Mouse (Mus musculus): ENCODE measurements around the gene Dnm2. TPM values are rescaled to one million over a fixed set of nuclear protein-coding genes. Genes with fewer than 3 reads are reported as not detected.

The Dnm2 gene
- polyA plus RNA-seq, 1 experiment from 2014 or later = 66.4 TPM

DNA sequence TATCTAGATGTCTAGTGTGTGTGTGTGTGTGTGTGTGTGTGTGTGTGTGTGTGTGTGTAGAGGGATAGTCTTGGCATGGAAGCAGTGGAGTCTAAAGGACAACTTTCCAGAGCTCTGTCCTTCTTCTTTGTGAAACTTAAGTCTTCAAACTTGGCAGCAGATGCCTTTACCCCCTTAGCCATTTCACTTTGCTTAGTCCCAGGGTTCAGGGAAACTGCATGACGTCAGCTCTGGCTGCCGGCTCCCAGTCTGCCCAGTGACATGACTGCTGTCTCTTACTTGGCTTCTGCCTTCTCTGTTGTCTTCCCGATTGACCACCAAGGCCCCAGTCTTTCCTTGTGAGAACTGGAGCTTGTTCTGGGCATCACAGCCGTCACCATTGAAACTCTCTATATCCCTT lies 29.8 kb downstream of the Dnm2 start:
- Histone ChIP-seq H3K4me2 (ENCODE audit: low read depth, severe bottlenecking) (no peak overlapping the region), H3K9ac (ENCODE audit: low read length) (no peak overlapping the region), H3K27ac (replicated peaks; ENCODE audit: low read depth, low read length) (no peak overlapping the region), H3K36me3 (ENCODE audit: control insufficient read depth, insufficient read depth, low read length) (no peaks in the 10 kb centered on the region; the same call in 1 of the 2 replicates), H3K27me3 (ENCODE audit: control insufficient read depth, insufficient read depth, low read length) (no peaks in the 10 kb centered on the region), H3K4me1 (ENCODE audit: control insufficient read depth, insufficient read depth, low read length) (no peaks in the 10 kb centered on the region), H3K9me3 (ENCODE audit: control insufficient read depth, low read length) (no peaks in the 10 kb centered on the region), H3K4me3 (ENCODE audit: low read depth, low read length) (no peak overlapping the region)
- WGBS = 79% methylated on average over 4 of the region's 4 CpGs
- no peak for DNase-seq (ENCODE audit: low spot score)
- ATAC-seq (ENCODE audit: insufficient number of reproducible peaks, low FRiP score, low TSS enrichment, low read depth) = no peak

DNA sequence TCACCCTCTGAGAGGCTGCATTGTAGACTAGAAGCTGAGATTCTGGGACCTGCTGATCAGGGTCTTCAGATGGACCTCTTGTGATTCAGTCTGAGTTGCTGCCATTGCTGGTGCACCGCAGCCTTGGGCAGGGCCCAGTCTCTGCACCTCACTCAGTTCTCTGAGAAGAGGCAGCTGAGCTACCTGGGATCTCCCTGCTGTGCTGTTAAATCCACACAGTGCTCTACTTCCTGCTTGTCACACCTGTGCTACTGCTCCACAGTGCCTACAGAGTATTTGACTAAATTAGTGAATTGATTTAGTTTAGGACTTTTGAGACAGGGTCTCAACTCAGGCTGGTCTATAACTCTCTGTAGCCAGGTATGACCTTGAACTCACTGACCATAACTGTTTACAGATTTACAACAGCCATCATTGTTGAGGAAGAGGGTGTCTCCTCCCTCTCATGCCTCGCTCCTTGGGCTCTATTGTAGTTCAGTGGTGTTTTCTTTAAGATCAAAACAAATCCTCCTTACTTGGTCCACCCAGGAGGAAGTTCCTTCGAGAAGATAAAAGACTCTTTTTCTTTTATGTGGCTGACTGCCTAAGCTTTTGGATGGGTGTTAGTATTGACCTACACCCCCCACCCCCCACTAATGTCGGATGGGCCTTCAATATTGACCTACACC lies 30.5 kb downstream of the Dnm2 start:
- 73% methylated on average over 4 of the region's 4 CpGs for WGBS
- Histone ChIP-seq H3K4me2 (ENCODE audit: low read depth, severe bottlenecking) (no peak overlapping the region), H3K9ac (ENCODE audit: low read length) (no peak overlapping the region), H3K36me3 (ENCODE audit: control insufficient read depth, insufficient read depth, low read length) (no peaks in the 10 kb centered on the region; the same call in 1 of the 2 replicates), H3K9me3 (ENCODE audit: control insufficient read depth, low read length) (no peaks in the 10 kb centered on the region), H3K27me3 (ENCODE audit: control insufficient read depth, insufficient read depth, low read length) (no peaks in the 10 kb centered on the region), H3K4me1 (ENCODE audit: control insufficient read depth, insufficient read depth, low read length) (no peaks in the 10 kb centered on the region), H3K27ac (replicated peaks; ENCODE audit: low read depth, low read length) (no peak overlapping the region), H3K4me3 (ENCODE audit: low read depth, low read length) (no peak overlapping the region)
- ATAC-seq (ENCODE audit: insufficient number of reproducible peaks, low FRiP score, low TSS enrichment, low read depth) (no peak), DNase-seq (ENCODE audit: low spot score) (no peak)

DNA sequence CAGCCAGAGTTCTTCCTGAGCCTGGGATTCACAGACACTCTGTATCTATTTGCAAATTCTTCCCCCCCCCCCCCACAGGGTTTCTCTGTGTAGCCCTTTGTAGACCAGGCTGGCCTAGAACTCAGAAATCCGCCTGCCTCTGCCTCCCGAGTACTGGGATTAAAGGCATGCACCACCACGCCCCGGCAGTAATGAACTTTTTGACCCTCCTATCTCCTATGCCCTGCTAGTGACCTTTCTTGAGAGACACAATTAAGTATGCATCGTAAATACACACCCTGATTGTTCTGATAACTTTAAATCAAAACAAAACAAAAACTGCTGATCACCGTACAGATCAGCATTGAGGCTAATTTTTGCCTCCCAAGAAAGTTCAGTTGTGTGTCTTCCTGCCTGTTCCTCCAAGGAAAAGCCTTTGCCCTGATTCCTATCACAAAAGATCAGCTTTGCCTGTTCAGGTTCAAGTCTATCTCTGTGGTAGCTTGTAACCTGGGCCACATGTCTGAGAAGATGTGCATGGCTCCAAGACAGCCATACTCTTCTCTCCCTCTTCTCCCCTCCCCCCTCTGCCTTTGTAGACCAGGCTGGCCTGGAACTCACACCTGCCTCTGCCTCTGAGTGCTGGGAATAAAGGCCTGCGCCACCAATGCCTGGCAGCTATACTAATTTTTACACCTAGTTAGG lies 31.7 kb downstream of the Dnm2 start:
- no peak overlapping the region for H3K4me3 ChIP-seq (ENCODE audit: low read depth, low read length)
- H3K27ac ChIP-seq (replicated peaks; ENCODE audit: low read depth, low read length) = no peak overlapping the region
- no peaks in the 10 kb centered on the region; the same call in 1 of the 2 replicates for H3K36me3 ChIP-seq (ENCODE audit: control insufficient read depth, insufficient read depth, low read length)
- H3K9me3 ChIP-seq (ENCODE audit: control insufficient read depth, low read length) = no peaks in the 10 kb centered on the region
- H3K4me2 ChIP-seq (ENCODE audit: low read depth, severe bottlenecking) = no peak overlapping the region
- ATAC-seq (ENCODE audit: insufficient number of reproducible peaks, low FRiP score, low TSS enrichment, low read depth) (no peak), DNase-seq (ENCODE audit: low spot score) (no peak)
- H3K27me3 ChIP-seq (ENCODE audit: control insufficient read depth, insufficient read depth, low read length) = no peaks in the 10 kb centered on the region
- no peaks in the 10 kb centered on the region for H3K4me1 ChIP-seq (ENCODE audit: control insufficient read depth, insufficient read depth, low read length)
- WGBS = 89% methylated on average over 7 of the region's 7 CpGs
- no peak overlapping the region for H3K9ac ChIP-seq (ENCODE audit: low read length)

DNA sequence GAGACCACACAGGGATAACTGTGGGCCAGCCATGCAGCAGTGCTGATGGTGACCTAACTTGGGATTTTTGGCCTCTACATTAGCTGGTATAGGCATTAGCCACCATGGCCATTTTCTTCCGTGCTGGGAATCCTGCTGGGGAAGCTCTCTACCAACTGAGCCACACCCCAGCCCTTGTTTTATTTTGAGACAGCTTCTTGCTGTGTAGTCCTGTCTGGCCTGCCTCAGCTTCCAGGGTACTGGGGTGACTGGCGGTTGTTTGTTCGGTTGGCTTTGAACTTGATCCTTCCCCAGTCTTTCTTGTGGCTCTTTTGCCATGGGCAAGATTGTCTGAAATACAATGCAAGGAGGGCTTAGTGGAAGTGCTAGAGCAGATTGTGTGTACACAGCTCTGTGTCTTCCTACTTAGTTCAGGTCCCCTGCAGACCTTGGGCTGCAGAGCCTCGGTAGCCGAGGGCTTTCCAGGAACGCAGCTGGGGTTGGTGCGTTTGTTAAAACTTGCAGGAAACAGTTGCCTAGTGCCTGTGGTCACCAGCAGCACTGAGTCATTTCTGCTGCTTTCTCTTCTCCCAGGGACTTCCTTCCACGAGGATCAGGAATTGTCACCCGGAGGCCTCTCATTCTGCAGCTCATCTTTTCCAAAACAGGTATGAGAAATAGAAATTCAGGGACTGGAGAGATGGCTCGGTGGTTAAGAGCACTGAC lies 32.4 kb downstream of the Dnm2 start:
- H3K9me3 ChIP-seq (ENCODE audit: control insufficient read depth, low read length) = no peaks in the 10 kb centered on the region
- H3K27ac ChIP-seq (replicated peaks; ENCODE audit: low read depth, low read length) = no peak overlapping the region
- H3K9ac ChIP-seq (ENCODE audit: low read length) = no peak overlapping the region
- WGBS = 82% methylated on average over 10 of the region's 10 CpGs
- no peak overlapping the region for H3K4me3 ChIP-seq (ENCODE audit: low read depth, low read length)
- H3K4me1 ChIP-seq (ENCODE audit: control insufficient read depth, insufficient read depth, low read length) = no peaks in the 10 kb centered on the region
- DNase-seq (ENCODE audit: low spot score) (no peak), ATAC-seq (ENCODE audit: insufficient number of reproducible peaks, low FRiP score, low TSS enrichment, low read depth) (no peak)
- no peak overlapping the region for H3K4me2 ChIP-seq (ENCODE audit: low read depth, severe bottlenecking)
- no peaks in the 10 kb centered on the region; the same call in 1 of the 2 replicates for H3K36me3 ChIP-seq (ENCODE audit: control insufficient read depth, insufficient read depth, low read length)
- H3K27me3 ChIP-seq (ENCODE audit: control insufficient read depth, insufficient read depth, low read length) = no peaks in the 10 kb centered on the region

DNA sequence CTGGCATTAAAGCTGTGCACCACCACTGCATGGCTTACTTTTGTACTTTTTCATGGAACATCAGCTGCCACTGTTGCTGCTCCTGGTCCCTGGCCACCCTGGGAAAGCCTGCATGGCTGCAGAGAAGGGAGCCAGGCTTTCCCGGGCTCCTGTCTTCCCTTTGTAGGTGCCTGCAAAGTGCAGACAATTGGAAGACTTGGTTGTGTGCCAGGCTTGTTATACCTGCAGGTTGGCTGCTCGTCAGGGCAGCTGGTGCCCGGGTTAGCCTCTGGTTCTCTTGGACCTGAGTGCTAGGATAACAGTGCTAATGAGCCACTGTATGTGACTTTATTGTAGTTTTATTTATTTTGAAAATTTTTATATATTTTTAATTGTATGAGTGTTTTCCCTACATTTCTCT lies 34.1 kb downstream of the Dnm2 start:
- H3K36me3 ChIP-seq (ENCODE audit: control insufficient read depth, insufficient read depth, low read length) = no peaks in the 10 kb centered on the region; the same call in 1 of the 2 replicates
- no peaks in the 10 kb centered on the region for H3K4me1 ChIP-seq (ENCODE audit: control insufficient read depth, insufficient read depth, low read length)
- DNase-seq (ENCODE audit: low spot score) = no peak
- H3K4me2 ChIP-seq (ENCODE audit: low read depth, severe bottlenecking) = no peak overlapping the region
- no peaks in the 10 kb centered on the region for H3K27me3 ChIP-seq (ENCODE audit: control insufficient read depth, insufficient read depth, low read length)
- no peak for ATAC-seq (ENCODE audit: insufficient number of reproducible peaks, low FRiP score, low TSS enrichment, low read depth)
- H3K4me3 ChIP-seq (ENCODE audit: low read depth, low read length) = no peak overlapping the region
- WGBS = 85% methylated on average over 3 of the region's 3 CpGs
- H3K9me3 ChIP-seq (ENCODE audit: control insufficient read depth, low read length) = no peaks in the 10 kb centered on the region
- no peak overlapping the region for H3K9ac ChIP-seq (ENCODE audit: low read length)
- no peak overlapping the region for H3K27ac ChIP-seq (replicated peaks; ENCODE audit: low read depth, low read length)

DNA sequence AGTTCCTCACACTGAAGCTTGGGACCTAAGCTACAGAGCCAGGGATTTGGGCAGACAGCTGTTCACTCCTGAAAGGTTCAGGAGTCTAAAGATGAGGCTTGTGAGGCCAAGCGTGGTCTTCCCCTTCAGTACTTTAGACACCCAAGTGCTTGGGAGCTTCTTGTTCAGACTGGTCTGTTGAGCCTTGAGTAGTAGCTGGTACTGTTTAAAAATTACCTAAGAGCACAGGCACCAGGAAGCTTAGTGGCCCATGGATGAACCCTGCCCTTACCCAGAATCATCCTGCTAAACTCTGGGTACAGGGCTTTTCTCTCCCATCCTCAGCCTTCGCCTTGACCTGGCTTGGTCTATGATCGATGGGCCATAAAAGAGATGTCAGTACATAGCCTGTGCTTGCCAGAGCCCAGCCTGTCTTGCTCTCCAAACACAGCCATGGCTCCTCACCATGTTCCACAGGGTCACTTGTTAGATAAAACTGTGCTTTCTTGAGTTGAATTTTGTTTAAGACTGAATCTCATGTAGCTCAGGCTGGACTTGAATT lies 35.8 kb downstream of the Dnm2 start:
- peaks cover 2% of the 10 kb centered on the region; the same call in 1 of the 2 replicates for H3K36me3 ChIP-seq (ENCODE audit: control insufficient read depth, insufficient read depth, low read length)
- H3K27ac ChIP-seq (replicated peaks; ENCODE audit: low read depth, low read length) = no peak overlapping the region
- 91% methylated on average over 3 of the region's 3 CpGs for WGBS
- no peak overlapping the region for H3K4me3 ChIP-seq (ENCODE audit: low read depth, low read length)
- H3K9ac ChIP-seq (ENCODE audit: low read length) = no peak overlapping the region
- no peaks in the 10 kb centered on the region for H3K27me3 ChIP-seq (ENCODE audit: control insufficient read depth, insufficient read depth, low read length)
- H3K4me1 ChIP-seq (ENCODE audit: control insufficient read depth, insufficient read depth, low read length) = no peaks in the 10 kb centered on the region
- no peak for DNase-seq (ENCODE audit: low spot score)
- no peak for ATAC-seq (ENCODE audit: insufficient number of reproducible peaks, low FRiP score, low TSS enrichment, low read depth)
- no peaks in the 10 kb centered on the region for H3K9me3 ChIP-seq (ENCODE audit: control insufficient read depth, low read length)
- H3K4me2 ChIP-seq (ENCODE audit: low read depth, severe bottlenecking) = no peak overlapping the region

DNA sequence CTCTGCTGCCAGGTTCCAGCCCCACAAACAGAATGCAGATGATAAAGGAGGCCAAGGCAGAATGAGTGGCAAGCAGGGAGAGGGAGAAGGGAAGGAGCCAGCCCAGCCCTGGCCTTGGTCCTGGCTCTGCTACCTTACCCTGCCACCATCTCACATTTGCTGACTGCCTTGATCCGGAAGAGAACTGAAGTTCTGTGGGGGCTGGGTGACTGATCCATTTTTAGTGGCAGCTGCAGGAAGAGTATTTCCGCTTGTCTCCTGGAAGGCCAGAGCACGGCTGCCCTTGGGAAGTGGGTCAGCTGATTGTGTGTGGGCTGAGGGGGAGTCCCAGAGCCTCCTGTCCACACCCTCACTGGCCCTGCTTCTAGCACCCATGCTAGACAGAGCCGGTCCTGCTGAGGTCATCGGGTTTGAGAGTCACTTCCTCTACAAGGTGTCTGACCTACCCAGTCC lies 38.5 kb downstream of the Dnm2 start:
- ATAC-seq (ENCODE audit: insufficient number of reproducible peaks, low FRiP score, low TSS enrichment, low read depth) = no peak
- no peak overlapping the region for H3K4me2 ChIP-seq (ENCODE audit: low read depth, severe bottlenecking)
- no peaks in the 10 kb centered on the region for H3K9me3 ChIP-seq (ENCODE audit: control insufficient read depth, low read length)
- H3K36me3 ChIP-seq (ENCODE audit: control insufficient read depth, insufficient read depth, low read length) = peaks cover 6% of the 10 kb centered on the region; the same call in 1 of the 2 replicates
- DNase-seq (ENCODE audit: low spot score) = no peak
- no peaks in the 10 kb centered on the region for H3K27me3 ChIP-seq (ENCODE audit: control insufficient read depth, insufficient read depth, low read length)
- no peak overlapping the region for H3K9ac ChIP-seq (ENCODE audit: low read length)
- H3K4me3 ChIP-seq (ENCODE audit: low read depth, low read length) = no peak overlapping the region
- 80% methylated on average over 5 of the region's 5 CpGs for WGBS
- H3K4me1 ChIP-seq (ENCODE audit: control insufficient read depth, insufficient read depth, low read length) = no peaks in the 10 kb centered on the region
- H3K27ac ChIP-seq (replicated peaks; ENCODE audit: low read depth, low read length) = no peak overlapping the region

DNA sequence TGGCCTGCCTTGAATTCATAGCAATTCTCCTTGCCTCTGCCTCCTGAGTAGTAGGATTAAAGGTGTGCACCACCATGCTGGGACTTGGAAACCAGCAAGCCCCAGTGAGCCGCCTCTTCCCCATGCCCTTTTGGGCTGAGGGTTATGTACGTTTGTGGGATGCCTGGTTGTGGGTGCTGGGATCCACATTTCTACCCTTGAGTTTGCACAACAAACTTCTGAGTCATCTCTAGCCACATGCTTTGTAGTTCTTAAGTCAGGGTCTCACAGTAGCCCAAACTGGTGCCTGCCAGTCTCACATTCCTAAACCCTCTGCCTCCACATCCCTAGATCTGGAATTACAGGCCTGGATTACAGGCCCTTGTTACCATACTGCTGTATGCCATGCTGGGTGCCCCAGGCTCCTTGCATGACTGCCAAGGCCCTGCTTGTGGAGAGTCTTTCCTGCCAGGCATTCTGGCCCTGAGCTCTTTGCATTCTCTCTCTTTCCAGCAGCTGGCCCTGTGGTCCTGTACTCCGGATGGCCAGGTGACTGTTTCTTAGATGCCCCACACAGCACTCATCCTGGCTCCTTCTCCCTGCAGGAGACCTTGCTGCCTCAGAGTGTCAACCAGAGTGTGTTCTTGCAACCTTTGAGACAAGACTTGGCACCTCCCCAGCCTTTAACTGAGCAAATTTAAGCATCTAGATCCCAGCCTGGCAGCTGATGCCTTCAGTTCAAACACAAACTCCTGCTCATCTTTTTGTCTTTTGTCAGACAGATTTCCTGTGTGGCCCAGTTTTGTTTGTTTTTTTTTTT lies 39.3 kb downstream of the Dnm2 start:
- H3K36me3 ChIP-seq (ENCODE audit: control insufficient read depth, insufficient read depth, low read length) = peaks cover 6% of the 10 kb centered on the region; the same call in 1 of the 2 replicates
- H3K4me3 ChIP-seq (ENCODE audit: low read depth, low read length) = no peak overlapping the region
- DNase-seq (ENCODE audit: low spot score) (no peak), ATAC-seq (ENCODE audit: insufficient number of reproducible peaks, low FRiP score, low TSS enrichment, low read depth) (no peak)
- no peak overlapping the region for H3K9ac ChIP-seq (ENCODE audit: low read length)
- no peak overlapping the region for H3K4me2 ChIP-seq (ENCODE audit: low read depth, severe bottlenecking)
- WGBS = 91% methylated on average over 3 of the region's 3 CpGs
- no peaks in the 10 kb centered on the region for H3K9me3 ChIP-seq (ENCODE audit: control insufficient read depth, low read length)
- no peaks in the 10 kb centered on the region for H3K4me1 ChIP-seq (ENCODE audit: control insufficient read depth, insufficient read depth, low read length)
- no peaks in the 10 kb centered on the region for H3K27me3 ChIP-seq (ENCODE audit: control insufficient read depth, insufficient read depth, low read length)
- no peak overlapping the region for H3K27ac ChIP-seq (replicated peaks; ENCODE audit: low read depth, low read length)
